Mouse (Mus musculus) lung, postnatal 0 days (tissue): Measurements from ENCODE around the gene Fbxl13. TPM values are rescaled to one million over a fixed set of nuclear protein-coding genes. Genes with fewer than 3 reads are reported as not detected.

ENCODE experiments used
- ATAC-seq: fragments of 200-750 bp; cut with Nextera tagmentation; 2 replicates; pipeline ENCODE4 v1.8.0; 2017; ENCODE audit warnings: moderate library complexity
- DNase-seq: peaks from one replicate; pipeline ENCODE4 v3.0.0-alpha.2; 2016; ENCODE audit warnings: low spot score
- H3K27ac ChIP-seq: fragments of 300-500 bp; sonication (generic); 2 replicates; pipeline ENCODE4 v1.5.1; 2014; ENCODE audit warnings: antibody characterized with exemption, mild to moderate bottlenecking, low read length, mixed read lengths
- H3K27me3 ChIP-seq: fragments of 300-500 bp; sonication (generic); replicated peaks from 2 replicates; pipeline ENCODE4 v1.6.1; 2014; ENCODE audit warnings: low read length, mixed read lengths; ENCODE audit not compliant: insufficient read depth
- H3K36me3 ChIP-seq: fragments of 300-500 bp; sonication (generic); 2 replicates; pipeline ENCODE4 v1.6.1; 2014; ENCODE audit warnings: low read length, mixed read lengths; ENCODE audit not compliant: insufficient read depth
- H3K4me1 ChIP-seq: fragments of 300-500 bp; sonication (generic); 2 replicates; pipeline ENCODE4 v1.6.1; 2014; ENCODE audit warnings: antibody characterized with exemption, low read depth, low read length, mixed read lengths; ENCODE audit not compliant: insufficient read depth
- H3K4me2 ChIP-seq: fragments of 300-500 bp; sonication (generic); replicated peaks from 2 replicates; pipeline ENCODE4 v1.6.1; 2014; ENCODE audit warnings: low read depth, mild to moderate bottlenecking, low read length, moderate library complexity, mixed read lengths
- H3K4me3 ChIP-seq: fragments of 300-500 bp; sonication (generic); 2 replicates; pipeline ENCODE4 v1.5.1; 2014; ENCODE audit warnings: low read depth, low read length
- H3K9ac ChIP-seq: fragments of 300-500 bp; sonication (generic); replicated peaks from 2 replicates; pipeline ENCODE4 v1.6.1; 2014; ENCODE audit warnings: low read depth, mild to moderate bottlenecking
- H3K9me3 ChIP-seq: fragments of 300-500 bp; sonication (generic); 2 replicates; pipeline ENCODE4 v1.6.1; 2016; ENCODE audit warnings: low read length, mixed read lengths
- CTCF ChIP-seq: IDR thresholded peaks from 2 replicates; pipeline ENCODE4 v1.5.1; 2016; ENCODE audit warnings: antibody characterized with exemption, mild to moderate bottlenecking
- EP300 ChIP-seq: IDR thresholded peaks from 2 replicates; pipeline ENCODE4 v1.6.1; 2016; ENCODE audit warnings: antibody characterized with exemption, mild to moderate bottlenecking, control low read depth
- WGBS: fragments of 180-500 bp; shearing (Covaris S2); extraction: QIAGEN DNeasy Blood & Tissue Kit; methylation state at CpG from one replicate; pipeline ENCODE4 v1.1.7; 2014; 5-methylcytosine and 5-hydroxymethylcytosine counted together
- polyA plus RNA-seq: library from polyadenylated mRNA; unstranded; fragments of >200 nt; fragmentation: Nextera tagmentation; extraction: Ambion mirVana; gene quantifications from 2 replicates; pipeline ENCODE4 v1.2.1, GENCODE M21; 2015

The Fbxl13 gene
- polyA plus RNA-seq, 1 experiment from 2014 or later = 1.1 TPM

GRCm38 (mm10) chr5:21592106-21592505 is 53.3 kb downstream of the Fbxl13 start:
- Histone ChIP-seq H3K4me2 (no peak overlapping the region), H3K36me3 (no peaks in the 10 kb centered on the region), H3K9me3 (no peaks in the 10 kb centered on the region), H3K27me3 (no peaks in the 10 kb centered on the region), H3K27ac (no peak overlapping the region), H3K4me1 (no peaks in the 10 kb centered on the region), H3K4me3 (no peak overlapping the region), H3K9ac (no peak overlapping the region)
- WGBS = 72% methylated on average over 2 of the region's 2 CpGs
- ATAC-seq (no peak), DNase-seq (no peak)
- TF ChIP-seq EP300 (no peak), CTCF (no peak)

DNA sequence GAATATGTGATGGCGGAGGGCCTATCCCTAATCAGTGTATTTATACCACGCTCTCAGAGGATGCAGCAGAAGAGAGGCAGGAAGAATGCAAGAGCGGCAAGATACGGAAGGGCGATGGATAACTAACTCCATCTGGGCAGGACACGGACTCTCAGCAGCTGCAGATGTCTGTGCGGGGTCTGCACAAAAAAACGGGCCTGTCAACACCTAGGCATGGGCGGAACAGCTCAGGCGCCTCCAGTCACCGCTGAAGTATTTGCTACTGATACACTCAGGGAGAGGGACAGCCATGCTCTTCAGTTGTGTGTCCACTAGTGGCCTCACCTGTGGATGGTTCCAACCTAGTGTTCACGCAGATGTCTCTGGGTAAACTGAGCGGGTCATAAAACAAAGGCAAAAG is 57.2 kb downstream of the Fbxl13 start:
- ATAC-seq (no peak), DNase-seq (no peak)
- Histone ChIP-seq H3K9me3 (no peaks in the 10 kb centered on the region), H3K27ac (no peak overlapping the region), H3K4me1 (no peaks in the 10 kb centered on the region), H3K9ac (no peak overlapping the region), H3K4me2 (no peak overlapping the region), H3K4me3 (no peak overlapping the region), H3K36me3 (no peaks in the 10 kb centered on the region), H3K27me3 (no peaks in the 10 kb centered on the region)
- TF ChIP-seq CTCF (no peak), EP300 (no peak)
- 60% methylated on average over 13 of the region's 13 CpGs for WGBS

DNA sequence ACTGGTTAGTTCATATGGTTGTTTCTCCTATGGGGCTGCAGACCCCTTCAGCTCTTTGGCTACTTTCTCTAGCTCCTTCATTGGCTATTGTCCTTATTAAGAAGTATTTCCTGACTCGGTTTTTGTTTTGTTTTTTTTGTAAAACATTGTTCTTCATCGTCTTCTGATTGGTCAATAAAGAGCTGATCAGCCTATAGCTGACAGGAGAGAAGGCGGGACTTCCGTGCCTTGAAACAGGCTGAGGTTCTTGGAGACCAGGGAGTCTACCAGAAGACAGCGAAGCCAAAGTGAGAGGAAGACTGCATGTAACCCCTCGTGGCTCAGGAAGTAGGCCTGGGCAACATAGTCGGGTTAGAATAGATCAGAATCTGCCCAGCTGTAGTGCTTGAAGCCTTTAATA is 57.8 kb downstream of the Fbxl13 start:
- no peak for TF ChIP-seq CTCF
- no peak for TF ChIP-seq EP300
- ATAC-seq (no peak), DNase-seq (no peak)
- Histone ChIP-seq H3K36me3 (no peaks in the 10 kb centered on the region), H3K9ac (no peak overlapping the region), H3K9me3 (no peaks in the 10 kb centered on the region), H3K27me3 (no peaks in the 10 kb centered on the region), H3K4me3 (no peak overlapping the region), H3K4me2 (no peak overlapping the region), H3K27ac (no peak overlapping the region), H3K4me1 (no peaks in the 10 kb centered on the region)
- WGBS = 72% methylated on average over 7 of the region's 7 CpGs

- H3K4me2 ChIP-seq = no peak overlapping the region
- TF ChIP-seq EP300 = no peak
- peak; percentile 84 for TF ChIP-seq CTCF
- H3K4me3 ChIP-seq = no peak overlapping the region
- WGBS = 57% methylated on average over 6 of the region's 6 CpGs
- H3K9me3 ChIP-seq = no peaks in the 10 kb centered on the region
- DNase-seq = peak; percentile 58
- no peaks in the 10 kb centered on the region for H3K36me3 ChIP-seq
- H3K27me3 ChIP-seq = no peaks in the 10 kb centered on the region
- no peak overlapping the region for H3K9ac ChIP-seq
- H3K4me1 ChIP-seq = no peaks in the 10 kb centered on the region
- H3K27ac ChIP-seq = no peak overlapping the region
- ATAC-seq = no peak; the same call in 1 of the 2 replicates
Observed at GRCm38 (mm10) chr5:21586763-21587162, 58.7 kb downstream of the Fbxl13 start.

- Histone ChIP-seq H3K36me3 (no peaks in the 10 kb centered on the region), H3K4me2 (no peak overlapping the region), H3K27me3 (no peaks in the 10 kb centered on the region), H3K9ac (no peak overlapping the region), H3K9me3 (no peaks in the 10 kb centered on the region), H3K4me1 (no peaks in the 10 kb centered on the region), H3K4me3 (no peak overlapping the region), H3K27ac (no peak overlapping the region)
- 90% methylated on average over 3 of the region's 3 CpGs for WGBS
- TF ChIP-seq EP300 (no peak), CTCF (no peak)
- ATAC-seq (no peak), DNase-seq (no peak)
Observed at GRCm38 (mm10) chr5:21578136-21578535, 67.3 kb downstream of the Fbxl13 start.

GRCm38 (mm10) chr5:21575210-21575550 is 70.3 kb downstream of the Fbxl13 start:
- no peaks in the 10 kb centered on the region for H3K27me3 ChIP-seq

GRCm38 (mm10) chr5:21574386-21575209 is 70.8 kb downstream of the Fbxl13 start:
- H3K4me1 ChIP-seq = no peaks in the 10 kb centered on the region
- DNase-seq = no peak
- no peak overlapping the region for H3K9ac ChIP-seq
- WGBS = 49% methylated on average over 21 of the region's 21 CpGs
- no peak overlapping the region for H3K27ac ChIP-seq
- no peak for ATAC-seq
- no peaks in the 10 kb centered on the region for H3K27me3 ChIP-seq
- H3K4me2 ChIP-seq = no peak overlapping the region
- TF ChIP-seq CTCF (no peak), EP300 (no peak)
- no peak overlapping the region for H3K4me3 ChIP-seq
- no peaks in the 10 kb centered on the region for H3K9me3 ChIP-seq
- H3K36me3 ChIP-seq = no peaks in the 10 kb centered on the region

More at GRCm38 (mm10) chr5:21575210-21575550, 70.3 kb downstream of the Fbxl13 start:
- no peak overlapping the region for H3K27ac ChIP-seq
- TF ChIP-seq EP300 = no peak
- TF ChIP-seq CTCF = no peak
- ATAC-seq (no peak), DNase-seq (no peak)
- H3K4me1 ChIP-seq = no peaks in the 10 kb centered on the region
- H3K9ac ChIP-seq = no peak overlapping the region
- no peak overlapping the region for H3K4me2 ChIP-seq
- H3K4me3 ChIP-seq = no peak overlapping the region
- WGBS = 76% methylated on average over 13 of the region's 13 CpGs
- no peaks in the 10 kb centered on the region for H3K36me3 ChIP-seq
- no peaks in the 10 kb centered on the region for H3K9me3 ChIP-seq
